Comparison of ENCODE assay signal across 27 mouse cellular contexts in the genomic region with DNA sequence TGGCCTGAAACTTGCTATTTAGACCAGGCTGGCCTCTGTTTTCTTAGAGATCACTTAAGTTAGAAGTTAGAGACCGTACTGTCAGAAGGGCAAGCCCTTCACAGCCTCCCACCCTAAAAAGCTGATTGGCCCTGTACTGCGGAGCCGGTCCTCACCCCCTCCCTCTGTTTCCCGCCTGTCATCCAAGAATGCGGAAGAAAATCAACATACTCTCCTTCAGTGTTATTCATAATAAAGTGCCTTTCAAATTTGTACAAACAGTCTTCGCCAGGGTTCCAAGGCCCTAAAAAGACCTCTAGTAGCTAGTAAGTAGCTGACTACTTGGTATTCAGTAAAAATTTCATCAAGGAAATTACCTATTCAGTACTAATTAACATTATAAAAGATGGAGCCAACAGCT.
DNase-seq lines count a peak whose midpoint lies in the region; ATAC-seq and TF ChIP-seq lines count a peak whose summit lies in the region.
"Had no signal": no experiment of that assay in that cellular context is flagged by ENCODE, and none has a peak within 500 bp of the region (broad histone marks: within the 10 kb centered on the region; RNA-seq: fewer than 3 reads in every experiment).

No protein-coding gene starts in this region.

- H3K27ac ChIP-seq in forebrain, embryonic 13.5 days, result peak overlapping the region; percentile 6; the same call in 1 of the 2 replicates
- H3K27ac ChIP-seq in forebrain, postnatal 0 days (ENCODE audit: low read depth, low read length), result no peak overlapping the region
- no peak overlapping the region for H3K27ac ChIP-seq in midbrain, embryonic 12.5 days (replicated peaks)
- no peak overlapping the region for H3K27ac ChIP-seq in midbrain, embryonic 15.5 days
- peak overlapping the region; percentile 59; the same call in 1 of the 2 replicates for H3K27ac ChIP-seq in ES-E14 (ENCODE audit: insufficient read depth, low read depth, low read length, poor library complexity, severe bottlenecking)
- no peak overlapping the region for H3K27ac ChIP-seq in forebrain, embryonic 16.5 days (ENCODE audit: low read length)
- H3K27ac ChIP-seq: embryonic facial prominence, embryonic 13.5 days; heart, embryonic 15.5 days; hindbrain, embryonic 15.5 days; liver, embryonic 12.5 days; macrophage had no signal

- no peaks in the 10 kb centered on the region for H3K27me3 ChIP-seq in forebrain, embryonic 13.5 days
- no peaks in the 10 kb centered on the region for H3K27me3 ChIP-seq in forebrain, postnatal 0 days (ENCODE audit: insufficient read depth, low read length)
- H3K27me3 ChIP-seq in midbrain, embryonic 12.5 days, result no peaks in the 10 kb centered on the region
- H3K27me3 ChIP-seq in midbrain, embryonic 15.5 days (replicated peaks), result no peaks in the 10 kb centered on the region
- H3K27me3 ChIP-seq in forebrain, embryonic 16.5 days (replicated peaks; ENCODE audit: control insufficient read depth, insufficient read depth, low read length), result no peaks in the 10 kb centered on the region
- H3K27me3 ChIP-seq: embryonic facial prominence, embryonic 13.5 days; heart, embryonic 15.5 days; hindbrain, embryonic 15.5 days; liver, embryonic 12.5 days; Patski had no signal

- H3K4me2 ChIP-seq in forebrain, embryonic 13.5 days, result 0 out of 2 replicates have a peak overlapping the region, but pooled peaks have one; percentile 0
- no peak overlapping the region for H3K4me2 ChIP-seq in forebrain, postnatal 0 days (ENCODE audit: low read depth)
- H3K4me2 ChIP-seq in midbrain, embryonic 12.5 days (replicated peaks), result peak overlapping the region; percentile 25; the same call in 1 of the 2 replicates
- H3K4me2 ChIP-seq in midbrain, embryonic 15.5 days, result no peak overlapping the region
- H3K4me2 ChIP-seq in forebrain, embryonic 16.5 days (ENCODE audit: low read length), result no peak overlapping the region
- H3K4me2 ChIP-seq: embryonic facial prominence, embryonic 13.5 days; heart, embryonic 15.5 days; hindbrain, embryonic 15.5 days; liver, embryonic 12.5 days had no signal

- 15% methylated on average over 6 of the region's 6 CpGs for WGBS in forebrain, embryonic 13.5 days
- WGBS in forebrain, postnatal 0 days, result 18% methylated on average over 6 of the region's 6 CpGs
- 31% methylated on average over 6 of the region's 6 CpGs for WGBS in midbrain, embryonic 12.5 days
- WGBS in midbrain, embryonic 15.5 days, result 32% methylated on average over 6 of the region's 6 CpGs
- 13% methylated on average over 6 of the region's 6 CpGs for WGBS in forebrain, embryonic 16.5 days

- no peaks in the 10 kb centered on the region for H3K36me3 ChIP-seq in forebrain, embryonic 13.5 days (ENCODE audit: poor library complexity, severe bottlenecking)
- no peaks in the 10 kb centered on the region for H3K36me3 ChIP-seq in forebrain, postnatal 0 days (ENCODE audit: insufficient read depth)
- no peaks in the 10 kb centered on the region for H3K36me3 ChIP-seq in midbrain, embryonic 12.5 days
- H3K36me3 ChIP-seq in midbrain, embryonic 15.5 days (replicated peaks), result no peaks in the 10 kb centered on the region
- no peaks in the 10 kb centered on the region for H3K36me3 ChIP-seq in ES-E14 (ENCODE audit: control insufficient read depth, insufficient read depth, low read length, poor library complexity, severe bottlenecking)
- no peaks in the 10 kb centered on the region for H3K36me3 ChIP-seq in forebrain, embryonic 16.5 days (ENCODE audit: control insufficient read depth, insufficient read depth)
- H3K36me3 ChIP-seq: embryonic facial prominence, embryonic 13.5 days; heart, embryonic 15.5 days; hindbrain, embryonic 15.5 days; liver, embryonic 12.5 days had no signal

- no peak overlapping the region for H3K9ac ChIP-seq in forebrain, embryonic 13.5 days
- H3K9ac ChIP-seq in forebrain, postnatal 0 days, result no peak overlapping the region
- no peak overlapping the region for H3K9ac ChIP-seq in midbrain, embryonic 12.5 days (replicated peaks)
- no peak overlapping the region for H3K9ac ChIP-seq in midbrain, embryonic 15.5 days
- no peak overlapping the region for H3K9ac ChIP-seq in ES-E14 (ENCODE audit: insufficient read depth, low read depth, low read length, poor library complexity, severe bottlenecking)
- H3K9ac ChIP-seq in forebrain, embryonic 16.5 days (replicated peaks; ENCODE audit: low read depth, low read length), result no peak overlapping the region
- H3K9ac ChIP-seq: embryonic facial prominence, embryonic 13.5 days; heart, embryonic 15.5 days; hindbrain, embryonic 15.5 days; liver, embryonic 12.5 days; liver, postnatal 0 days had no signal

- H3K4me3 ChIP-seq in forebrain, embryonic 13.5 days, result no peak overlapping the region
- no peak overlapping the region for H3K4me3 ChIP-seq in forebrain, postnatal 0 days (ENCODE audit: low read depth, low read length)
- no peak overlapping the region for H3K4me3 ChIP-seq in midbrain, embryonic 12.5 days
- no peak overlapping the region for H3K4me3 ChIP-seq in midbrain, embryonic 15.5 days
- no peak overlapping the region for H3K4me3 ChIP-seq in ES-E14 (ENCODE audit: insufficient read depth in 1 of 2, low read depth in 1 of 2, low read length in 2 of 2, poor library complexity in 1 of 2, severe bottlenecking in 1 of 2)
- no peak overlapping the region for H3K4me3 ChIP-seq in forebrain, embryonic 16.5 days (replicated peaks; ENCODE audit: low read length)
- H3K4me3 ChIP-seq: embryonic facial prominence, embryonic 13.5 days; heart, embryonic 15.5 days; hindbrain, embryonic 15.5 days; liver, embryonic 12.5 days had no signal

- peaks cover 35% of the 10 kb centered on the region for H3K4me1 ChIP-seq in forebrain, embryonic 13.5 days
- H3K4me1 ChIP-seq in forebrain, postnatal 0 days (ENCODE audit: insufficient read depth), result no peaks in the 10 kb centered on the region
- H3K4me1 ChIP-seq in midbrain, embryonic 12.5 days, result peaks cover 12% of the 10 kb centered on the region
- H3K4me1 ChIP-seq in midbrain, embryonic 15.5 days, result peaks cover 13% of the 10 kb centered on the region
- H3K4me1 ChIP-seq in ES-E14 (ENCODE audit: control insufficient read depth in 2 of 2, insufficient read depth in 2 of 2, low read length in 2 of 2, poor library complexity in 1 of 2), result peaks cover 8 to 14% of the 10 kb centered on the region in 2 experiments
- peaks cover 17% of the 10 kb centered on the region for H3K4me1 ChIP-seq in forebrain, embryonic 16.5 days (replicated peaks; ENCODE audit: control insufficient read depth, insufficient read depth, low read length)
- H3K4me1 ChIP-seq: heart, embryonic 15.5 days; liver, embryonic 12.5 days had no signal

- no peak for DNase-seq in forebrain, postnatal 0 days
- DNase-seq in ES-E14 (ENCODE audit: low read depth, low spot score), result peak; percentile 62
- DNase-seq in heart, adult 9 months (ENCODE audit: low spot score in 2 of 2), result no peak
- DNase-seq: adrenal gland, postnatal 25 days; cerebellum, adult 18-20 months; cerebellum, postnatal 10 days; gastrocnemius, postnatal 10 days; kidney, adult 18-20 months; kidney, postnatal 4 days; left cerebral cortex, postnatal 4 days; liver, postnatal 0 days; midbrain, embryonic 14.5 days; right cerebral cortex, adult 18-20 months; thymus, adult 2 months; thymus, postnatal 36 days had no signal

- peak; percentile 48; the same call in 1 of the 2 replicates for ATAC-seq in forebrain, embryonic 13.5 days
- no peak for ATAC-seq in forebrain, postnatal 0 days
- ATAC-seq in midbrain, embryonic 12.5 days (ENCODE audit: low FRiP score, low read depth), result no peak
- no peak for ATAC-seq in midbrain, embryonic 15.5 days (replicated peaks)
- peak; percentile 59; the same call in 1 of the 2 replicates for ATAC-seq in forebrain, embryonic 16.5 days
- ATAC-seq: CD4-positive, CD25-positive, alpha-beta regulatory T cell, adult 4 months; liver, embryonic 12.5 days; liver, postnatal 0 days; lung, postnatal 0 days; Patski had no signal

- in situ Hi-C loops in ES-E14 (cut with MboI; ENCODE audit: low sequenced_read_pairs in 2 of 2, unreplicated experiment in 2 of 2), result no loop called here

- H3K9me3 ChIP-seq in forebrain, embryonic 13.5 days (replicated peaks), result no peaks in the 10 kb centered on the region
- no peaks in the 10 kb centered on the region for H3K9me3 ChIP-seq in forebrain, postnatal 0 days (ENCODE audit: low read length)
- no peaks in the 10 kb centered on the region for H3K9me3 ChIP-seq in midbrain, embryonic 12.5 days
- H3K9me3 ChIP-seq in midbrain, embryonic 15.5 days, result no peaks in the 10 kb centered on the region
- no peaks in the 10 kb centered on the region for H3K9me3 ChIP-seq in ES-E14 (ENCODE audit: control insufficient read depth, insufficient read depth, low read depth, low read length)
- no peaks in the 10 kb centered on the region for H3K9me3 ChIP-seq in forebrain, embryonic 16.5 days (ENCODE audit: control insufficient read depth, low read length)
- H3K9me3 ChIP-seq: embryonic facial prominence, embryonic 13.5 days; heart, embryonic 15.5 days; hindbrain, embryonic 15.5 days; liver, embryonic 12.5 days had no signal

- TF ChIP-seq CTCF in forebrain, postnatal 0 days (IDR thresholded peaks at IDR 0.05; ENCODE audit: low read depth), result no peak

TF ChIP-seq in ES-E14, 5 proteins besides CTCF, POLR2A, EP300 and RAD21:
- TF ChIP-seq ZC3H11A (IDR thresholded peaks at IDR 0.05; ENCODE audit: borderline replicate concordance, low read depth, low read length), result no peak
- TF ChIP-seq HCFC1 (IDR thresholded peaks at IDR 0.05; ENCODE audit: borderline replicate concordance, insufficient read depth, low read length), result no peak
- peak; percentile 38 for TF ChIP-seq CHD2 (IDR thresholded peaks at IDR 0.05; ENCODE audit: low read depth, low read length)
- TF ChIP-seq ZNF384 (IDR thresholded peaks at IDR 0.05; ENCODE audit: low read depth, low read length), result no peak
- TF ChIP-seq MAFK (IDR thresholded peaks at IDR 0.05; ENCODE audit: insufficient read depth, low read depth, low read length), result 0 out of 2 replicates have a peak, but pooled peaks have one; percentile 31

Comparison
In these comparisons a context has a peak if more than half of its experiments do, and no peak if none do; other contexts are left out.
1. ATAC-seq: peak in forebrain, embryonic 13.5 days (single experiment) and forebrain, embryonic 16.5 days (single experiment); none in forebrain, postnatal 0 days (single experiment), midbrain, embryonic 12.5 days (single experiment) and midbrain, embryonic 15.5 days (single experiment).
2. H3K27ac ChIP-seq: peak in forebrain, embryonic 13.5 days (single experiment) and ES-E14 (single experiment); none in forebrain, postnatal 0 days (single experiment), midbrain, embryonic 12.5 days (single experiment), midbrain, embryonic 15.5 days (single experiment) and forebrain, embryonic 16.5 days (single experiment).
3. H3K4me2 ChIP-seq: peak in forebrain, embryonic 13.5 days (single experiment) and midbrain, embryonic 12.5 days (single experiment); none in forebrain, postnatal 0 days (single experiment), midbrain, embryonic 15.5 days (single experiment) and forebrain, embryonic 16.5 days (single experiment).